Mouse (Mus musculus): Measurements from ENCODE around the gene Cdc34b.

DNA sequence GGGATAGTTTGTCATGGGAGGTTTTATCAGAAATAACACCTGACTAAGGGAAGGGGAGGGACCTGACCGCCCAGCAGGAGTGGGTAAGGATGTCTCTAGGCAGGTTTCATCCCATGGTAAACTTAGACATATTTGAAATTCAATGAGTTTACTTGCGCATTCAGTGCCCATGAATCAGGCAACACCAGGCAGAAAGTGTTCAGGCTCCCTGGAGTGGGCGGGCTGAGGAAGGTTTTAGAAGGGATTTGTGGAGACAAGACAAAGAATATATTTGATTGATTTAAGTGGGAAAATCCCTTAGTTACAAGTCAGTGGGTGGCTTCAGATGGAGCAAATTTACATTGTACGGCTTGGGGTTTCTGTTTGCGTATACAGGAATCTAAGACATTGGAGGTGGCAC is 26.0 kb upstream of the Cdc34b start:
- TF ChIP-seq CTCF (IDR thresholded peaks at IDR 0.05; ENCODE audit: borderline replicate concordance, control insufficient read depth, extremely low read depth, insufficient read depth, low read length, poor library complexity) (no peak), POLR2A (IDR thresholded peaks at IDR 0.05; ENCODE audit: control insufficient read depth, extremely low read depth, insufficient read depth, low read length, poor library complexity) (no peak)

Measured in thymus, adult 2 months (tissue).